Mouse (Mus musculus) liver, adult 2 months (tissue): ENCODE measurements around the gene Bcas3. TPM values are rescaled to one million over a fixed set of nuclear protein-coding genes. Genes with fewer than 3 reads are reported as not detected.

Source experiments
- DNase-seq: peaks from one replicate; pipeline ENCODE4 v3.0.0-alpha.2; 2011; ENCODE audit warnings: low read depth, low spot score; ENCODE audit errors: extremely low read depth
- H3K27ac ChIP-seq: fragments of 200-500 bp; replicated peaks from 2 replicates; pipeline ENCODE4 v1.5.1; 2012; ENCODE audit warnings: low read depth, mild to moderate bottlenecking, control low read depth, inconsistent platforms, low read length; ENCODE audit not compliant: insufficient read depth
- H3K27me3 ChIP-seq: fragments of 200-500 bp; 2 replicates; pipeline ENCODE4 v1.6.1; 2012; ENCODE audit warnings: mild to moderate bottlenecking, moderate library complexity, low read length, inconsistent platforms; ENCODE audit not compliant: control insufficient read depth, insufficient read depth
- H3K36me3 ChIP-seq: fragments of 200-500 bp; 2 replicates; pipeline ENCODE4 v1.6.1; 2012; ENCODE audit warnings: low read length, inconsistent platforms; ENCODE audit not compliant: control insufficient read depth, insufficient read depth
- H3K4me1 ChIP-seq: fragments of 200-500 bp; 2 replicates; pipeline ENCODE4 v1.6.1; 2011; ENCODE audit warnings: low read length; ENCODE audit not compliant: control insufficient read depth, insufficient read depth
- H3K4me3 ChIP-seq: fragments of 200-500 bp; 2 replicates; pipeline ENCODE4 v1.5.1; 2011; ENCODE audit warnings: low read depth, mild to moderate bottlenecking, control low read depth, low read length, moderate library complexity; ENCODE audit not compliant: insufficient read depth
- H3K79me2 ChIP-seq: fragments of 200-500 bp; 2 replicates; pipeline ENCODE4 v1.6.1; 2012; ENCODE audit warnings: inconsistent platforms, mild to moderate bottlenecking, low read length, moderate library complexity; ENCODE audit not compliant: control insufficient read depth, insufficient read depth
- H3K9ac ChIP-seq: fragments of 200-500 bp; 2 replicates; pipeline ENCODE4 v1.6.1; 2012; ENCODE audit warnings: low read depth, mild to moderate bottlenecking, control low read depth, inconsistent platforms, low read length
- CTCF ChIP-seq: fragments of 200-500 bp; IDR thresholded peaks from 2 replicates; pipeline ENCODE4 v1.5.1; 2011; ENCODE audit warnings: low read depth, low read length, control low read depth
- POLR2A ChIP-seq: fragments of 200-500 bp; IDR thresholded peaks from 2 replicates; pipeline ENCODE4 v1.6.1; 2011; ENCODE audit warnings: low read length, control low read depth; ENCODE audit not compliant: insufficient read depth; ENCODE audit errors: extremely low read depth
- WGBS: fragments of 180-500 bp; shearing (Covaris S2); methylation state at CpG from one replicate; pipeline ENCODE4 v1.1.7; 2018; 5-methylcytosine and 5-hydroxymethylcytosine counted together
- polyA plus RNA-seq: library from polyadenylated mRNA; depleted of rRNA; stranded (reverse); fragments of >200 nt; gene quantifications from 2 replicates; pipeline ENCODE4 v1.2.3, GENCODE M21; 2012
- total RNA-seq: library from RNA; depleted of rRNA; stranded (reverse); fragments of >200 nt; gene quantifications from 2 replicates; pipeline ENCODE4 v1.2.3, GENCODE M21; 2014

Gene Bcas3
- total and polyA plus RNA-seq, 2 experiments = 16.5 to 21.4 TPM

GRCm38 (mm10) chr11:85430743-85431448 is 77.9 kb downstream of the Bcas3 start:
- no peak for DNase-seq
- no peak overlapping the region for H3K27ac ChIP-seq
- no peak overlapping the region for H3K4me3 ChIP-seq
- WGBS = 79% methylated on average over 11 of the region's 11 CpGs
- no peaks in the 10 kb centered on the region for H3K36me3 ChIP-seq
- TF ChIP-seq POLR2A (no peak), CTCF (no peak)
- H3K4me1 ChIP-seq = no peaks in the 10 kb centered on the region
- no peak overlapping the region for H3K9ac ChIP-seq
- H3K27me3 ChIP-seq = no peaks in the 10 kb centered on the region
- no peaks in the 10 kb centered on the region for H3K79me2 ChIP-seq

- Histone ChIP-seq H3K4me3 (no peak overlapping the region), H3K36me3 (no peaks in the 10 kb centered on the region), H3K27ac (no peak overlapping the region), H3K79me2 (no peaks in the 10 kb centered on the region), H3K4me1 (no peaks in the 10 kb centered on the region), H3K27me3 (no peaks in the 10 kb centered on the region), H3K9ac (no peak overlapping the region)
- WGBS = 91% methylated on average over 5 of the region's 5 CpGs
- no peak for DNase-seq
- TF ChIP-seq CTCF = no peak
- TF ChIP-seq POLR2A = no peak
Measured at GRCm38 (mm10) chr11:85447375-85447774, 94.4 kb downstream of the Bcas3 start.

- H3K4me1 ChIP-seq = no peaks in the 10 kb centered on the region
- no peak overlapping the region for H3K4me3 ChIP-seq
- 0 out of 2 replicates have a peak, but pooled peaks cover 1% of the 10 kb centered on the region for H3K36me3 ChIP-seq
- no peak for TF ChIP-seq POLR2A
- H3K27me3 ChIP-seq = no peaks in the 10 kb centered on the region
- H3K27ac ChIP-seq = no peak overlapping the region
- no peak for DNase-seq
- no peak overlapping the region for H3K9ac ChIP-seq
- H3K79me2 ChIP-seq = no peaks in the 10 kb centered on the region
- 84% methylated on average over 8 of the region's 8 CpGs for WGBS
Measured at GRCm38 (mm10) chr11:85453598-85454304, 100.8 kb downstream of the Bcas3 start.

GRCm38 (mm10) chr11:85454305-85454682 is 101.3 kb downstream of the Bcas3 start:
- Histone ChIP-seq H3K4me1 (no peaks in the 10 kb centered on the region), H3K9ac (no peak overlapping the region), H3K79me2 (no peaks in the 10 kb centered on the region), H3K36me3 (peaks cover 1% of the 10 kb centered on the region; the same call in 1 of the 2 replicates), H3K27me3 (no peaks in the 10 kb centered on the region), H3K4me3 (no peak overlapping the region), H3K27ac (no peak overlapping the region)
- no peak for DNase-seq
- WGBS = 87% methylated on average over 5 of the region's 5 CpGs
- TF ChIP-seq CTCF (no peak), POLR2A (no peak)

- no peaks in the 10 kb centered on the region for H3K79me2 ChIP-seq
- WGBS = 96% methylated on average over 7 of the region's 7 CpGs
- TF ChIP-seq CTCF (no peak), POLR2A (no peak)
Measured at GRCm38 (mm10) chr11:85461536-85461935, 108.6 kb downstream of the Bcas3 start.

GRCm38 (mm10) chr11:85469526-85469925 is 116.6 kb downstream of the Bcas3 start:
- Histone ChIP-seq H3K27me3 (no peaks in the 10 kb centered on the region), H3K27ac (no peak overlapping the region), H3K4me1 (no peaks in the 10 kb centered on the region), H3K79me2 (no peaks in the 10 kb centered on the region), H3K9ac (no peak overlapping the region), H3K36me3 (no peaks in the 10 kb centered on the region; the same call in 1 of the 2 replicates), H3K4me3 (no peak overlapping the region)
- WGBS = 66% methylated on average over 1 of the region's 1 CpGs
- peak; percentile 9 for DNase-seq
- no peak for TF ChIP-seq POLR2A
- TF ChIP-seq CTCF = peak; percentile 31; the same call in 1 of the 2 replicates

More at GRCm38 (mm10) chr11:85461536-85461935, 108.6 kb downstream of the Bcas3 start:
- no peaks in the 10 kb centered on the region for H3K27me3 ChIP-seq
- no peak for DNase-seq
- H3K9ac ChIP-seq = no peak overlapping the region
- H3K4me1 ChIP-seq = no peaks in the 10 kb centered on the region
- no peak overlapping the region for H3K4me3 ChIP-seq
- peaks cover 1% of the 10 kb centered on the region; the same call in 1 of the 2 replicates for H3K36me3 ChIP-seq
- H3K27ac ChIP-seq = no peak overlapping the region
